Mouse (Mus musculus) limb, embryonic 11.5 days (tissue): Measurements from ENCODE around the gene Phf20. TPM values are rescaled to one million over a fixed set of nuclear protein-coding genes. Genes with fewer than 3 reads are reported as not detected.

Source experiments
- ATAC-seq: fragments of 200-750 bp; cut with Nextera tagmentation; 2 replicates; pipeline ENCODE4 v1.8.0; 2017; ENCODE audit warnings: low read depth; ENCODE audit not compliant: insufficient number of reproducible peaks, low FRiP score, low TSS enrichment
- DNase-seq: peaks from one replicate; pipeline ENCODE4 v3.0.0-alpha.2; 2015; ENCODE audit warnings: low spot score
- H3K27ac ChIP-seq: fragments of 300-500 bp; sonication (generic); replicated peaks from 2 replicates; pipeline ENCODE4 v1.5.1; 2014; ENCODE audit warnings: low read depth, mild to moderate bottlenecking, low read length
- H3K27me3 ChIP-seq: fragments of 300-500 bp; sonication (generic); 2 replicates; pipeline ENCODE4 v1.6.1; 2014; ENCODE audit warnings: mild to moderate bottlenecking, low read length, mixed read lengths; ENCODE audit not compliant: control insufficient read depth, insufficient read depth
- H3K36me3 ChIP-seq: fragments of 300-500 bp; sonication (generic); 2 replicates; pipeline ENCODE4 v1.6.1; 2014; ENCODE audit warnings: mild to moderate bottlenecking, low read length, moderate library complexity, mixed read lengths; ENCODE audit not compliant: control insufficient read depth, insufficient read depth
- H3K4me1 ChIP-seq: fragments of 300-500 bp; sonication (generic); 2 replicates; pipeline ENCODE4 v1.6.1; 2014; ENCODE audit warnings: low read length, mixed read lengths; ENCODE audit not compliant: control insufficient read depth, insufficient read depth
- H3K4me2 ChIP-seq: fragments of 300-500 bp; sonication (generic); 2 replicates; pipeline ENCODE4 v1.6.1; 2014; ENCODE audit warnings: low read depth, mild to moderate bottlenecking, moderate library complexity; ENCODE audit not compliant: severe bottlenecking
- H3K4me3 ChIP-seq: fragments of 300-500 bp; sonication (generic); 2 replicates; pipeline ENCODE4 v1.5.1; 2014; ENCODE audit warnings: low read depth, low read length
- H3K9ac ChIP-seq: fragments of 300-500 bp; sonication (generic); 2 replicates; pipeline ENCODE4 v1.6.1; 2014; ENCODE audit warnings: mild to moderate bottlenecking, low read length
- H3K9me3 ChIP-seq: fragments of 300-500 bp; sonication (generic); 2 replicates; pipeline ENCODE4 v1.6.1; 2016; ENCODE audit warnings: low read length; ENCODE audit not compliant: control insufficient read depth
- WGBS: fragments of 180-500 bp; shearing (Covaris S2); extraction: QIAGEN DNeasy Blood & Tissue Kit; methylation state at CpG from one replicate; pipeline ENCODE4 v1.1.7; 2014; 5-methylcytosine and 5-hydroxymethylcytosine counted together
- microRNA-seq: library from miRNA; unstranded; fragments of <30 nt; microRNA quantifications from one replicate; pipeline ENCODE4, GENCODE M21; 2016
- polyA plus RNA-seq: library from polyadenylated mRNA; unstranded; fragments of >200 nt; fragmentation: Nextera tagmentation; extraction: Ambion mirVana; gene quantifications from 2 replicates; pipeline ENCODE4 v1.2.1, GENCODE M21; 2014

The Phf20 gene
- polyA plus RNA-seq, 1 experiment from 2014 or later = 81.0 TPM

DNA sequence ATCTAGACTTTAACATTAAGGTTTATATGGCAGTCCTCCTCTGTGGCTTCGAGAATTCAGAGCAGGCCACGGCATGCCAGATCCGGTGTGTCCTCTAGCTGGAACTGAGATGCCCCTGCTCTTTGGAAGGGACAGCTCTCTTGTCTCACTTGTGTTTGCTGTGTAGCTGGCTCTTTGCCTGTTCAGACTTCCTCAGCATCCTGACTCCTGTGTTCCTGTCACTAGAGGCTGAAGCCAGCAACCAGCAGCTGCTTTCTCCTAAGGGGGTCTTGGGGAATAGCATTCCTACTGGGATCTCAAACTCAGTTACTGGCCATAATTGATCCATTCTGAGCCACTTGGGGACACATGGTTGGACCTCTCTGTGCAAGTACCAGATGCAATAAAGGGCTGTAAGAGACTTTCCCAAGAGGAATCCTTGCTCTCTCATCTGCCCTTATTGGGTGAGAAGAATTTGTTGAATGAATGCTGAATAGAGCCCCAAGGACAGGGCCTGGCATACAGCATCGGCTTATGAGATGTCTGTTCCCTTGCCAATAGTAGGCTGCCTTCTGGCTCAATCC, 153.1 kb downstream of the Phf20 start:
- H3K36me3 ChIP-seq = no peaks in the 10 kb centered on the region
- 97% methylated on average over 4 of the region's 4 CpGs for WGBS
- DNase-seq = no peak

DNA sequence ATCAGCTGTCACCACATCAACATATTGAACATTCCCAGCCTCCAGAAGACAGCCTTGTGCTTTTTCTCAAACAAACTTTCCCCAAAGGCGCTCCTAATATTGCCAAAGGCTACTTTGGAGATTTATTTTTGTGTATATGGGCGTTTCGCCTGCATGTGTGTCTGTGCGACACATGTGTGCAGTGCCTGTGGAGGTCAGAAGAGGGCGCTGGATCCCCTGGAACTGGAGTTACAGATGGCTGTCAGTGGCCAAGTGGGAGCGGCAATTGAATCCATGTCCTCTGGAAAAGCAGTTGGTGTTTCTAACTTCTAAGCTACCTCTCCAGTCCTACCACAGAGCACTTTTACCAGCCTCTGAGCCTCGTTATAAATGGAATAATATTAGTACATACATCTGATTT, 155.0 kb downstream of the Phf20 start:
- no peaks in the 10 kb centered on the region for H3K27me3 ChIP-seq
- no peak overlapping the region for H3K4me2 ChIP-seq
- ATAC-seq = no peak
- H3K9ac ChIP-seq = no peak overlapping the region
- no peaks in the 10 kb centered on the region for H3K36me3 ChIP-seq
- H3K27ac ChIP-seq = no peak overlapping the region
- H3K4me3 ChIP-seq = no peak overlapping the region
- no peaks in the 10 kb centered on the region for H3K9me3 ChIP-seq
- DNase-seq = no peak
- H3K4me1 ChIP-seq = no peaks in the 10 kb centered on the region
- 81% methylated on average over 7 of the region's 7 CpGs for WGBS

More for the DNA sequence above, 153.1 kb downstream of the Phf20 start:
- H3K9ac ChIP-seq = no peak overlapping the region
- H3K9me3 ChIP-seq = no peaks in the 10 kb centered on the region
- no peak overlapping the region for H3K27ac ChIP-seq
- no peaks in the 10 kb centered on the region for H3K27me3 ChIP-seq
- ATAC-seq = no peak
- H3K4me1 ChIP-seq = no peaks in the 10 kb centered on the region
- no peak overlapping the region for H3K4me3 ChIP-seq
- H3K4me2 ChIP-seq = no peak overlapping the region

DNA sequence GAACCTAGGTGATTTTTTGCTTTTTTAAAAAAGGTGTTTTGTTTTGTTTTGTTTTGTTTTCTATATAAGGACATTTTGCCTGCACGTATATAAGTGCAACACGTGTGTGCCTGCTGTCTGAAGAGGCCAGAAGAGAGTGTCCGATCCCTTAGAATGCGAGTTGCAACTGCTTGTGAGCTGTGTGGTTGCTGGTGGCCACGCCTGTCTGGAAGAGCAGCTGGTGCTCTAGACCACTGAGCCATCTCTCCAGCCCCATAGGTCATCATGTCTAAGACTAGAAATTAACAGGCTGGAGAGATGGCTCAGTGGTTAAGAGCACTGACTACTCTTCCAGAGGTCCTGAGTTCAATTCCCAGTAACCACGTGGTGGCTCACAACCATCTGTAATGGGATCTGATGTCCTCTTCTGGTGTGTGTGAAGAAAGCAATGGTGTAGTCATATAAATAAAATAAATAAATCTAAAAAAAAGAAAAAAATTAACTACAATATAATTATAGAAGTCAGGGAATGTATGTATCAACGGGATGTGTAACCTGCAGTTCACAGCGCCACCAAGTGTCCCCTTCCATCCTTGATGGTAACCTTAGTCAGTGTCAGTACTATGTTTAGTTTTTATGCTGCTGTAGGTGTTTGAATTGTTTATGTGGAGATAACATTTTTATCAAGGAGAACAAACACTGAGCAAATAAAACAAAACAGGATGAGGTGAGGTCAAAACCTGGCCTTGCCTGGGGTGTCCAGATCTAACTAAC, 156.3 kb downstream of the Phf20 start:
- Histone ChIP-seq H3K9ac (no peak overlapping the region), H3K9me3 (no peaks in the 10 kb centered on the region), H3K4me1 (no peaks in the 10 kb centered on the region), H3K4me3 (no peak overlapping the region), H3K4me2 (no peak overlapping the region), H3K27ac (no peak overlapping the region), H3K36me3 (no peaks in the 10 kb centered on the region), H3K27me3 (no peaks in the 10 kb centered on the region)
- DNase-seq (no peak), ATAC-seq (no peak)
- WGBS = 81% methylated on average over 8 of the region's 8 CpGs

DNA sequence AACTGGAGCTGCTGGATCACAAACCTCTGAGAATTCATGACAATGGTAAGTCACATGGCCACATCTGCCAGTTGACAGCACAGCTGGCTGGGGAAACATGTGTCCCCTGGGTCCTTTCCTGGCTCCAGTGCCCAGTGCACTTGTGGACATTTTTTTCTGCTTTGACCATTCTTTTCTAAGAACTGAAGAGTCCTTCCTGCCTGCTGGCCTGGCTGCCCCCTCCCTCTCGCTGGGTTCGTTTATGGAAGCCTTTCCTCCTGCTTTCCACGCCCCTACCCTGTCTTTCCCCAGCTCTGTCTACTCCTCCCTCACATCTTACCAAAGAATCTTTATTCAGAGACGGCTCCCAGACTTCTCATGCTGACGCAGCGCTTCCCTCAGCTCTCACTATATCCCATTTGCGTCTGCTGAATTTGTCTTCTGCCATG, 157.0 kb downstream of the Phf20 start:
- H3K27me3 ChIP-seq = no peaks in the 10 kb centered on the region
- ATAC-seq (no peak), DNase-seq (no peak)
- H3K4me1 ChIP-seq = no peaks in the 10 kb centered on the region
- no peak overlapping the region for H3K27ac ChIP-seq
- no peak overlapping the region for H3K4me3 ChIP-seq
- H3K9me3 ChIP-seq = no peaks in the 10 kb centered on the region
- H3K9ac ChIP-seq = no peak overlapping the region
- 55% methylated on average over 7 of the region's 7 CpGs for WGBS
- no peak overlapping the region for H3K4me2 ChIP-seq
- no peaks in the 10 kb centered on the region for H3K36me3 ChIP-seq

DNA sequence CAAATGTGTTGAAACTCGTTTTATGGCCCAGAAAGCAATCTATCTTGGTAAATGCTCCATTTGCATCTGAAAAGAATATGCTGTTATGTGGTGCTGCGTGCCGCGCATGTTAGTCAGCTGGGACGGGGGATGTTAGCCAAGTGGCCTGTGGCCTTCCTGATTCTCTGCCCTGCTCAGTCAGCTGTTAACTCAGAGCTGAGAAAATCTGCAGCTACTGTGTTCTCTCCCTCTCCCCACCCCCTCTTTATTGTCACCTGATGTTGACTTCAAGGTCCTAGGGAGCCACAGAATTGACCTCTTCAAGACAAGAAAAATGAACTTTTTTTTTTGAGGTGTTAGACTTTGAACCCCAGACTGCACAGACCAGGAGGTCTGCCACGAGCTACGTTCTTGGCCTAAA, 159.8 kb downstream of the Phf20 start:
- no peaks in the 10 kb centered on the region for H3K27me3 ChIP-seq
- DNase-seq (no peak), ATAC-seq (no peak)
- no peaks in the 10 kb centered on the region for H3K4me1 ChIP-seq
- H3K36me3 ChIP-seq = no peaks in the 10 kb centered on the region
- 75% methylated on average over 7 of the region's 7 CpGs for WGBS
- no peak overlapping the region for H3K4me3 ChIP-seq
- H3K4me2 ChIP-seq = no peak overlapping the region
- H3K27ac ChIP-seq = no peak overlapping the region
- H3K9me3 ChIP-seq = no peaks in the 10 kb centered on the region
- H3K9ac ChIP-seq = no peak overlapping the region

Small RNA genes within 50 kb of the gene (microRNA-seq; reads per million reads assigned to microRNA genes)
- not detected for gene Gm22759

Other genes starting within 250 kb of the Phf20 start
- gene Cep250, start 240.0 kb upstream of the Phf20 start, polyA plus RNA-seq = 20.5 and 23.6 TPM in 2 replicates
- 1.6 and 3.1 TPM in 2 replicates for gene 6430550D23Rik, start 188.5 kb upstream of the Phf20 start, polyA plus RNA-seq
- 178 and 188 TPM in 2 replicates for gene Ergic3, start 188.4 kb upstream of the Phf20 start, polyA plus RNA-seq
- gene Fer1l4, start 143.5 kb upstream of the Phf20 start, polyA plus RNA-seq = not detected in 2 replicates
- 3.7 and 3.9 TPM in 2 replicates for gene Spag4, start 131.3 kb upstream of the Phf20 start, polyA plus RNA-seq
- gene Cpne1, start 84.5 kb upstream of the Phf20 start, polyA plus RNA-seq = 61.4 and 61.9 TPM in 2 replicates
- gene Rbm12, start 84.5 kb upstream of the Phf20 start, polyA plus RNA-seq = 42.9 and 51.1 TPM in 2 replicates
- gene Gm28036, start 69.4 kb upstream of the Phf20 start, polyA plus RNA-seq = 20.5 and 21.9 TPM in 2 replicates
- gene Romo1, start 52.4 kb upstream of the Phf20 start, polyA plus RNA-seq = 408 and 417 TPM in 2 replicates
- gene Nfs1, start 52.3 kb upstream of the Phf20 start, polyA plus RNA-seq = 33.0 and 34.9 TPM in 2 replicates
- 723 and 726 TPM in 2 replicates for gene Rbm39, start 16.2 kb upstream of the Phf20 start, polyA plus RNA-seq
- 2.7 and 3.1 TPM in 2 replicates for gene Cnbd2, start 115.8 kb downstream of the Phf20 start, polyA plus RNA-seq
- 70.1 and 72.0 TPM in 2 replicates for gene Scand1, start 116.2 kb downstream of the Phf20 start, polyA plus RNA-seq
- gene Epb41l1, start 224.4 kb downstream of the Phf20 start, polyA plus RNA-seq = 2.1 and 2.2 TPM in 2 replicates